Mouse (Mus musculus): Measurements from ENCODE around the gene Nes.

Gene Nes

DNA sequence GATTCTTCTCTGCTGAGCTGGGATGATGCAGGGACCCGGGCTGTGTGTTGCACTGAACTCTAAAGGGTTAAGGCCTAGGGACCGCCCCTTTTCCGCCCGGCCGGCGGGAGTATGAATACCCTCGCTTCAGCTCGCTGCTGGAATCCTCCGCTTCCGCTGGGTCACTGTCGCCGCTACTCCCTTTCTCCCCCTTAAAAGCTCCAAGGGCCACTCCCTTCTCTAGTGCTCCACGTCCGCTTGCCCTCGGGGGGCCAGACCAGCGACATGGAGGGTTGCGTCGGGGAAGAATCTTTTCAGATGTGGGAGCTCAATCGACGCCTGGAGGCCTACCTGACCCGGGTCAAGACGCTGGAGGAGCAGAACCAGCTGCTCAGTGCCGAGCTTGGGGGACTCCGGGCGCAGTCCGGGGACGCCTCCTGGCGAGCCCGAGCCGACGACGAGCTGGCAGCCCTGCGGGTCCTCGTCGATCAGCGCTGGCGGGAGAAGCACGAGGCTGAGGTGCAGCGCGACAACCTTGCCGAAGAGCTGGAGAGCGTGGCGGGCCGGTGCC is at the start of gene Nes:
Nes (plus strand) TSS at position 140 of the 550 bp plus-strand sequence.
- no peak for DNase-seq (ENCODE audit: low spot score in 2 of 2)

DNA sequence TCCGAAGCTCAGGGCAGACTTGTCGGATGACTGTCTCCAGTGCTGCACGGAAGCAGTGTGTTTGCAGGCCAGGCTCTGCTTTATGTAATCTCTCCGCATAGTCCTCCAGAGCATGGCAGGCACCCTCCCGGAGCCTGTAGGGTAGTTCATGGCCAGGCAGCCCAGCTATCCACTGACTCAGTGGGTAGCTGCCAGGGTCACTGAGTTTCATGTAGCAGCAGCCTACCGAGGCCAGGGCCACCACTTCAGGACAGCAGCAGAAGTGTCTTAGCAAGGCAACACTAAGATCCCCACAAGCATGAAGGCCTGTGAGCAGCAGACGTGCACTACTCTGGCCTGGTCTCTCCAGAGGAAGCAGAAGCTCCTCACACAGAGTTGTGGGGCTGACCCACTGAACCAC is 45.9 kb upstream of the Nes start:
- DNase-seq (ENCODE audit: low spot score in 2 of 2), result no peak

DNA sequence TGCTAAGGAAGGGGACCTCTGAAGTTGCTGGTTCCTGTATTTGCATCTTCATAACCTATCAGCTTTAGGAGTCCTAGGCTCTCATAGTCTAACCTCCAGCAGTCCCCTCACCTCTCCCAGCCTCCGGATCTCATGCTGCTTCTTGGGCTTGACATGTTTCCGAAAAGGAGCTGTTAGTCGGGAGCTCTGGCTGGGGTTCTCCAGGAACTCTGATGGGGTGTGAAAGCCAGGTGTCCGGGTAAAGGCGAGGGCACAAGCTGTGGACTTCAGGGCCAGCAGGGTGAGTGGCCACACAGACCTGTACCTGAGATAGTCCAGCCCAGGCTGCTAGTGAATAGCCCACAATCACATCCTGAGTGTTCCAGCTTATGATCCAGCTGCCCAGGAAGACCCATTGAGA is 43.4 kb upstream of the Nes start:
- DNase-seq (ENCODE audit: low spot score in 2 of 2), result no peak

DNA sequence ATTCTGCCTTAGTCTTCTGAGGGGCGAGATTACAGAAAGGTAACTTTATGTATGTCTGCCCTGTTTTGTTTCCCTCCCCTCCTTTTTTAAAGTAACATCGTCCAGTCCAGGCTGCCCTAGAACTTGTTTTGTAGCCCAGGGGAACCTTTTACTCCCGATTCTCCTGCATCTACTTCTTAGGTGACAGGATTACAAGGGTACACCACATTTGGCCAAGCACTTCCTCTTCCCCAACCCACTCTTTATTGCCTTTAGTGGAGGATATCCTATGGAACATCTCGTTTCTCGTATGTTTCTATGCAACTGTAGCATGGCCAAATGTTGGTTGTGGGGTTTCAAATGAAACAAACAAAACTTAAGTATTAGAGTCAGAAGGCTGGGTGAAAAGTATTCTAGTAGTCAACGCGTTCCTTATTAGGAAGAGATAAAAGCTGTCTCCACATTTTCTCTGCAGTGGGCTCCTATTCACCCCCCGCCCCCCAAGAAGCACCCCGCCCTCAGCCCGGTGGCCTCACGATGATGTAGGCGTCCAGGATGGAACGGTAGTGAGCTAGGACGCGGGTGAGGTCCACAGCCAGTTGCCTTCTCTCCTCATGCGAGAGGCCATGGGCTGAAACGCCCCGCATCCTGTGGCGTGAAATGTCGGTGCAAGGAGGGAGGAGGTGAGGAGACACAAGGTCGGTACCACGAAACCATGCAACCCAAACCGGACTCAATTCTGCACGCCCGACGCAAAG is 41.4 kb upstream of the Nes start:
- DNase-seq (ENCODE audit: low spot score in 2 of 2), result no peak

DNA sequence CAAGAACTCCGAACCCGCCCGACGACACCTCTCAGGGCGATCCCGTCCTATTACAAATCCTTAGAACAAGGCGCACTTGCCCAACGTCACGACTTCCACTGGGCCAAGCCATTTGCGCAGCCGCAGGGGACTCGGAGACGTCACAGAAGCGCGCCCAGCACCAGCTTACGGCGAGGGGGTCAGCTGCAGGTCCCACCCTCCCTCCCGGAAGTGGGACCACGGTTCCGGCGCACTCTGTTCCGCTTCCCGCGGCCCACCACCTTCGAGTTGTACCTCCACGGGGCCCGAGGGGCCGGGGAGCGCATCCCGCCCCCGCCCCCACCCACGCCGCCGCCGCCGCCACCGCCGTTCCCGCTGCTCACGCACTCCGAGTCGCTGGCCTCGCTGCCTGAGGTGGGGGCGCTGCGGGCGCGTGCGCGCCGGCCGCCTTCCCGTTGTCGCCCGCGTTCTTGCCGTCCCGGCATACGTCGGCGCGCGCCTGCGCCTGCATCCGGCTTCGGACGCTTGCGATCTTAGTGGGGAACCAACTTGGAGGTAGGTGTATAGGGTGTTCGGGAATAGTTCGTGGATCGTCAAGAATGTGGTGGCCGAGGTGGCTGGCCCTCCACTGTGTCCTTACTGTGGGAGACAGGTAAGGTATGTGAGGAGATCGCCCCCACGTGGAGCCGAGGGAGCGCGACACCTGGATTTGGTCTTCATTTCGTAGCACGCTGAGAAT is 40.6 kb upstream of the Nes start, which contains the start of the genes Isg20l2 and Rrnad1:
Isg20l2 (plus strand) TSS at position 237 of the 718 bp plus-strand sequence.
Rrnad1 (minus strand) TSS at position 640 of the 718 bp plus-strand sequence.
- DNase-seq (ENCODE audit: low spot score in 2 of 2), result peak; percentile 86 to 90

GRCm38 (mm10) chr3:87934026-87934425 is 36.9 kb upstream of the Nes start:
- no peak for DNase-seq (ENCODE audit: low spot score in 2 of 2)

DNA sequence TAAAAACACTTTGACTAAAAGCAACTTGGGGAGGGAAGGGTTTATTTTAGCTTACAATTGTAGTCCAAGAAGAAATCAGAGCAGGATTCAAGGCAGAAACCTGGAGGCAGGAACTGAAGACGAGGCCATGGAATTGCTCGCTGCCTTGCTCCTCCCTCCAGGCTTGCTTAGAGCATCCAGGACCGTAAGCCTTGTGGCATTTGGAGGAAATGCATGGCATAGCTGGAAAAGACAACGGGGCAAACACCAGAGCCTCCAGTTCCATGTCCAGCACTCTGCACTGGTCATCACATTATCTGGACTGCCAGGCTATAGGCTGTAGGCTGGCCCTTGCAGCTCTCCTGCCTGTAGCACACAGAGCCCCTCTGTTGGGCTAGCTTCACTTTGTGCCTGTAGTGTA is 36.4 kb upstream of the Nes start:
- DNase-seq (ENCODE audit: low spot score in 2 of 2), result no peak

DNA sequence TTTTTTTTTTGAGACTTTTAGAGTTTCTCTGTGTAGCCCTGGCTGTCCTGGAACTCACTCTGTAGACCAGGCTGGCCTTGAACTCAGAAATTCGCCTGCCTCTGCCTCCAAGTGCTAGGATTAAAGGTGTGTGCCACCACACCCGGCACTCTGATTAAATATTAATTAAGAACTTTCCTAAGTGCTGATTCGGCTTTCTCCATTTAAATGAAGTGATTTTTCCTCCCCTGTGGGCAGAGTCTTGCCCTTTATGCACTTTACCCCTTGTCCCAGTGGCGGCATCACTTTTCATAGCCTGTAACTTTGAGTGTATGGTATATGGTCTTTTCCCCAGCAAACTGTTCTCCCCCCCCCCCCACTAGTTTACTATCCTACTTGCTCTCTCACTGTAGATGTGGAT is 35.7 kb upstream of the Nes start:
- no peak for DNase-seq (ENCODE audit: low spot score in 2 of 2)

DNA sequence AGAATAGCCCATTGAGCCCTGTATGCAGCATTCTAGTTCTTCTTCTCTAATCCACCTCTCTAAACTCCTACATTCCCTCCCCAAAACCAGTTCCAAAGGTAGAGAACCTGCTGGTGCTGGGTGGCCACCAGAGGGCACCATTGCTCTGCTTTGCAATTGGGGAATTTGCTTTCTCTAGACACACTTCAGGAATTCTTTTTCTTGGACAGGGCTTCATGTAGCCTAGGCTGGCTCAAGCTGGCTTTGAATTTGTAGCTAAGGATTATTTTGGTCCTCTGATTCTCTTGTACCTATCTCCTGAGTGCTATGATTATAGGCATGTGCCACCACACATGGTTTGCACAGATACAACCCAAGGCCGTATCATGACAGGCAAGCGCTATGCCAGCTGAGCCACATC is 35.1 kb upstream of the Nes start:
- DNase-seq (ENCODE audit: low spot score in 2 of 2), result peak; percentile 31 to 63

- no peak for DNase-seq (ENCODE audit: low spot score in 2 of 2)
Observed at GRCm38 (mm10) chr3:87940611-87941010, 30.3 kb upstream of the Nes start.

DNA sequence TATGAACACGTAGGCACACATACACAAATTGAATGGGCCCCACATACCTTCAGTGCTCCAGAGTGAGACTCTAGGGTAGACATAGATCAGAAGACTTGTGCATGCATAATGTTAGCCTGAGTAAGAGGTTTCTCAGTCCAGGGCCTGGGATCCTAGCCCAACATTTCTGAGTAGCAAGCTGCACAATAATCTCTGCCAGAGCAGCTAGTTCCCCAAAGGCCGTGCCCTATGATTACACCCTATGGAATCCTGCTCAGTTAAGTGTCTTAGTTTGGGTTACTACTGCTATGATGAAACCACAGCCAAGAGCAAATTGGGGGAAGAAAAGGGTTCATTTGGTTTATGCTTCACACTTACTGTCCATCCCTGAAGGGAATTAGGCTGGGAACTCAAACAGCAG is 28.4 kb upstream of the Nes start:
- DNase-seq (ENCODE audit: low spot score in 2 of 2), result no peak

DNA sequence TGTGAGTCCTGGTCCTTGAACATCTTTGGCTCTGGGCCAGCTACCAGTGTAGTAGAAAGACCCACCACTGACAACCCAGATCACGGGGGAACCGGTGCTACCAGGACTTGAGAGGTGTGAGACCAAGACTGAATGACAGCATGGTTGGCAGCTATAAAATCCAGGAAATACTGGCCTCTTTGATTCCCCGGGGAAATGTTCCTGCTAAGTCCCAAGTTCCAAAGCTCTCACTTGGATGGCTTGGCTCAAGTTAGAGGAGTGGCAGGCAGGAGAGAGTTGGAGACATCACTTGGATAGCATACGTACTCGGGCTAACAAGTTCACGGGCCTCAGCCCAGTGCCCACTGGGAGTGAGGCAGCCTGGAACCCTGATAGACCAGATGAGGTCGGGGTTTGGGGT is 27.3 kb upstream of the Nes start:
- no peak for DNase-seq (ENCODE audit: low spot score in 2 of 2)

GRCm38 (mm10) chr3:87944838-87945600 is 25.9 kb upstream of the Nes start:
- DNase-seq (ENCODE audit: low spot score in 2 of 2), result no peak

DNA sequence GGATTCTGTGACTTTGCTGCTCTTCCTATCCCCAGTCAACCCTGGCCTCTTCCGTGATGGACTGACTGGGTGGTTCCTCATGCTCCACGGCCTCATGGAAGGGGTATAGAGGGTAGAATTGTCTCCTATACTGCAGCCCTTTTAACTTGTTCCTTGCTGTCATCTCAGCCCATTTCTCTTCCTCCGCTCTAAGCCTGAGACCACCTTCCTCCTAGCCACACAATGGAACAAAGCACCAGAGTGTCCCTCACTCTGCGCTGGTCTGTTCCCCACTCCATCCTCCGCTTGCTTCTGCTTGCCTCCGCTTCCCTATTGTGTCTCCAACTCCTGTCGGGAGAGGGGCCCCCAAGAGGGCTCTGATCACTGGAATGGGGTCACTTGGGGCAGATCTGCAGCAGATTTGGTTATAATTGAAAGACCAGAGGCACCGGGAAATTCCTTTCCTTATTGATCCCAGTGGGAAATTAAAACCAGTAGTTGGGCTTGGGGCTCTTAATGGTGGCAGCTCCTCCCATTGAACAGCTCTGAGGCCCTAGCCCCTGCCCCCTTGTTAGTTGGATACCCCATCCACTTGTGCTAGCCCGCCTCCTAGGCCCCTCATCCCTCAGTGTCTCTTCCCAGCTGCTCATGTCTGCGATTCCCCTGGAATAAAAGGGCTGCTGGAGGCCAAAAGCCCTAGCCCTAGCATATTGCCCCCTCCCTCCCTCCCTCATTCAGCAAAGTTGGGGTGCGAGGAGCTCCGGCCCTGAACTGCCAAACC is 24.9 kb upstream of the Nes start:
- no peak for DNase-seq (ENCODE audit: low spot score in 2 of 2)

GRCm38 (mm10) chr3:87946541-87946860 is 24.4 kb upstream of the Nes start:
- no peak for DNase-seq (ENCODE audit: low spot score in 2 of 2)

GRCm38 (mm10) chr3:87947056-87947810 is 23.6 kb upstream of the Nes start:
- DNase-seq (ENCODE audit: low spot score in 2 of 2), result no peak

DNA sequence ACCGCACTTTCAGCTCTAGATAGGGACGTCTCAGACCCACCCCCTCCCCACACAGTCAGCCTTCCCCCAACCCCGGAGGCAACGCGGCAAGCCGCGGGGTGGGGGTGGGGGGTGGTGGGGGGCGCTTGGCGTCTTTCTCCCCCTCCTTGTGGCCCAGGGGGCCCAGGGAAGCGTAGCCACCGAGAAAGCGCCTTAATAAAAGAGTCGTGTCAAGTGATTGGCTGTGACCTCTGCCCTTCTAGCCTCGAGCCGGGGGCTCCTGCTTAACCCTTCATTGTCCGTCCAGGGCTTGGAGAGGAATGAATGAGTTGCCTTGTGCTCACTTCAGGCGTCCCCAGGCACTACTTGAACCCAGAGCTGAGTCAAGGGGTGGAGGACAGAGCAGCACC is 23.1 kb upstream of the Nes start:
- DNase-seq (ENCODE audit: low spot score in 2 of 2), result no peak

- no peak for DNase-seq (ENCODE audit: low spot score in 2 of 2)
Observed at GRCm38 (mm10) chr3:87948378-87949265, 22.3 kb upstream of the Nes start, which contains the start of gene Crabp2. Crabp2 (plus strand) TSS chr3:87948666.

DNA sequence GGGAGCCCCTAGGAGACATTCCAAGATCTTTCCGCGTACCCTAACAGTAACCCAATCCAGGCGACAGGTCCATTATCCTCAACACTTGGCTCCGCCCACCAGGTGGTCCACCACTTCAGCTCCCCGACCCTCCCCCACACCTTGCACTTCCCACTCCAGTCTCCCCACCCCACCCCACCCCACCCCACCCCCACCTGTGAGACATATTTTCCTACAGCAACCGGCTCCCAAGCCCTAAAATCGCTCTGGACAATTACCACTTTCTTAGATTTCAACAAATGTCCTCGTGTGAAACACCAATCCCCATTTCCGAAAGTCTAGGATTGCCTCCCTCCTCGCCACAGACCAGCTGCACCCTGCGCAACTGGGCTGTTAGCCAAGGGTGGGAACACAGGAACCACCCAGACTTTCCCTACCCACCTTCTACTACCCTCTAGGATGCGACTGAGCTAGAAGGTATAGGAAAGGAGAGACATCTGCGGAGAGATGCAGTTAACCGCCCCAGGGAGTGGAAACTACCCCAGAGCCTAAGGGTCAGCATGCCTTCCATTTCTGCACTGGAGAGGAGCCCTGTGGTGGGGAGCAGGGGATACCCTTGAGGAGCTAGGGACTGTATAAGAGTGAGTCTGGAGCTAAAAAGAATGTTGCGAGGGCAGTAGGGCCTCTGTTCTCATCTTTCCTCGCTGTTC is 21.5 kb upstream of the Nes start:
- DNase-seq (ENCODE audit: low spot score in 2 of 2), result no peak

Measured in spleen, postnatal 14 days (tissue).